Mouse (Mus musculus): ENCODE measurements around the gene F830045P16Rik.

The F830045P16Rik gene

DNA sequence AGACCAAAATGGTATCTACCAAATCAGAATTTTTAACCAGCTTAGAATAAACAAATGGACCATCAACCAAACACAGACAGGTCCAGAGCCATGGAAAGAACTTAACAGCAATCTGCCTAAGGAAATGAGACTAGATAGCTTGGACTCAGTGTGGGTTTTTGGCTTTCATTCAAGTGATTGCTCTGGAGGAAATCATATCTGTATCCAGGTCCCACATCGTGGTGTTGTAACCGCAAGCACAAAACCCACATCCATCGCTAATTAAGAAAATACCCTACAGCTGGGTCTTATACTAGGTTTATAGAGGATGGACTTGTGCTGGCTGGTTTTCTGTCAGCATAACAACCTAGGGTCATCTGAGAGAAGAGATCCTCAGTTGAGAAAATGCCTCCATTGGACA, 53.3 kb downstream of the F830045P16Rik start:
- no peak for DNase-seq (ENCODE audit: low spot score)

DNA sequence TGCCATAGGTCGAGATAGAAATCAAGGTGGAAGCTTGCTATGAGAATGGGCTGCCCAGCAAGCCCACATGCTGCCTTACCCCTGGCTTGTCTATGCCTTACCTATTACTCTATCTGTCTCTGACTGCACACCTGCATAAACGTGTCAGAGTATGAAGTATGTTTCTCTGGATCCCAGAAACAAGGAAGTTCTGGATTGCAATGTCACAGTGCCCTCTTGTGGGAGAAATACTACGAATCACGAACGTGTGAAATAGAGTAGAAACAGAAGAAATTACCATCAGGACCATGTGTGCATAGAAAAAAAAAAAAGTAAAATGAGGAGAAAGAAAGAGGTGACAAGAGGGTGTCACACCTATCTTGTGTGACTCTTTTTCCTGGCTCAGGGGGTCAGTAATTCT, 64.5 kb downstream of the F830045P16Rik start:
- DNase-seq (ENCODE audit: low spot score), result peak; percentile 12

DNA sequence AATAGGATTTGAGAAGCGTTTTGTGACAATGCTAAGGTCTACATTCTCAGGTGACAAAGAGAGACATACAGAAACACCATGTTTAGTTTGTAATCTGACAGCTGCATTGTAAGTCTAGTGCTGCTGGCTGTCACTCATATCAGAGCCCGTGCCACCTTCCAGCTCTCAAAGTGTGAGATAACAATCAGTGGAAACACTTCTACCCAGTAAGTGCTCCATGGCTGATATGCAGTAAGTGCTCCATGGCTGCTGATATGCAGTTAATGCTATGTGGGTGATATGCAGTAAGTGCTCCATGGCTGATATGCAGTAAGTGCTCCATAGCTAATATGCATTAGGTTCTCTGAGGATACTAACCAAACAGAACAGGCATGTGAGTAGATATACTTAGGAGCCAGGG, 65.6 kb downstream of the F830045P16Rik start:
- no peak for DNase-seq (ENCODE audit: low spot score)

DNA sequence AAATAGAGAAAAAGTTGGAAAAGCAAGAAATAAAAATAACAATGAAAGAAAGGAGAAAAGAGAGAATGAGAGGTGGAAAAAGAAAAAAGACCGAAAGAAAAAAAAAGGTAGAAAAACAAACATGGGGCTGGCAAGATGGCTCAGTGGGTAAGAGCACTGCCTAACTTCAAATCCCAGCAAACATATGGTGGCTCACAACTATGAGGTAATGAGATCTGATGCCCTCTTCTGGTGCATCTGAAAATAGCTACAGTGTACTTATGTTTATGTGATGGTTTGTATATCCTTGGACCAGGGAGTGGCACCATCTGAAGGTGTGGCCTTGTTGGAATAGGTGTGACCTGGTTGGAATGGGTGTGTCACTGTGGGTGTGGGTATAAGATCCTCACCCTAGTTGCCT, 97.6 kb downstream of the F830045P16Rik start:
- DNase-seq (ENCODE audit: low spot score), result peak; percentile 10

DNA sequence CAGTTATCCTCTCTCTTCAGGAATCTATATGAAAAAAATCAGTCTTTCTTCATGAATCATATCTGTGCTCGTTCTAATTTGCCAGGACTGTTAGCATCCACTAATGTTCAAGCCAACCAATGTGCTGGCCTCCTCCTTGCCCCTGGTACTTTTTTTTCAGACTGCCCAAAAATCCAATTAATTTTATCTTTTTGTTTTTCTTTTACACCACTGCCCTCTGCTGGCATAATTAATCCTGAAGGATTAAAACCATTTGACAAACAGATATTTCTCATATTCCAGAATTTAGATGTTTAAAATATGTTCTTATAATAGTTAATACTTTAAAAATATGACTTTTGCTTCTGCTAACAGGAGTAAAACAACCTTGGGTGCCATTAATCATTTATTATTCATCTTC, 101.2 kb downstream of the F830045P16Rik start:
- no peak for DNase-seq (ENCODE audit: low spot score)

DNA sequence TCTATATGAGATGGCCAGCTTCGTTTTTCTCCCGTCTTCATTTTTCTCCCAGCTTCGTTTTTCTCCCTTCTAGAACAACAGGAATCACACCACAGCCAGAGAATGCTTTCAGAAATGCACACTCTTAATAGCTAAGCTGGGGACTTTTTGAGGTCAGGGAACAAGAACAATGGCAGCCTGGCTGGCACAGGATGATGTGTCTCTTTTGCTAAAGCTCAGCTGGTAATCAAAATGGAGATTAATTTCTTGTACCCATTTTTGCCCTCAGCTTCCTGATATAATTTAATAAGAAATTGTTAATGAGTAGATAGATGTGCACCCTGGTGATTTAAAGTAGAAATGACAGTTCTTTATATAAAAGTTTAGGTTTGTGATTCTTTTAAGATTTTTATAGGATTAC, 112.7 kb downstream of the F830045P16Rik start:
- DNase-seq (ENCODE audit: low spot score), result no peak

DNA sequence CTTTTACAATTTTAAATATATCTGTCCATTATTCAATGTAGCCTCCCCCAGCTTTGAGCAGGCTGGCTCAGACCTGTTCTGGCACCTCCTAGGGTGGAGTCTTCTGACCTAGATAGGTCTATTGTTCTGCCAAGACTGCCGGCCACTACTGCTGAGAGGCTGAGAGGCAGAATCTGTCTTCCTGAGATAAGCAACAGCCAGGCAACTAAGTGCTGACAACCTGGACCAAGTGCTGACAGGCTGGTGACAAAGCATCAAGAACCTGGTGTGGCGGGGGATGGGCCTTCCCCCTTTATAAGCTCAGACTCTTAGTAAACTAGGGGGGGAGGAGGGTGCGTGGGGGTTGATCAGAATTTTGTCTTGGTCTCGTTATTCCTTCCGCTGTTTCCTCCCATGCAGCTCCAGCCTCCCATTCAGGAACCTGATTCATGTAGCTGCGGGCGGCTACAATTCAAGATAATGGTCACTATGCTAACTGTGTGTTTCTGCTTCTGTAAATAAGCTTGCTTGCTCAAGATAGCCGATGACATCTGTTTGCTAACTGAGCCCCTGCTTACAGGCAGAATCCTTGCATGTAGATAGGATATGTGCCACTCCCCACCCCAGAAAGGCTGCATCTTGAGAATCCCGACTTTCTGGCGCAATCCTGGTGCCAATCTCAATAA, 115.4 kb downstream of the F830045P16Rik start:
- no peak for DNase-seq (ENCODE audit: low spot score)

DNA sequence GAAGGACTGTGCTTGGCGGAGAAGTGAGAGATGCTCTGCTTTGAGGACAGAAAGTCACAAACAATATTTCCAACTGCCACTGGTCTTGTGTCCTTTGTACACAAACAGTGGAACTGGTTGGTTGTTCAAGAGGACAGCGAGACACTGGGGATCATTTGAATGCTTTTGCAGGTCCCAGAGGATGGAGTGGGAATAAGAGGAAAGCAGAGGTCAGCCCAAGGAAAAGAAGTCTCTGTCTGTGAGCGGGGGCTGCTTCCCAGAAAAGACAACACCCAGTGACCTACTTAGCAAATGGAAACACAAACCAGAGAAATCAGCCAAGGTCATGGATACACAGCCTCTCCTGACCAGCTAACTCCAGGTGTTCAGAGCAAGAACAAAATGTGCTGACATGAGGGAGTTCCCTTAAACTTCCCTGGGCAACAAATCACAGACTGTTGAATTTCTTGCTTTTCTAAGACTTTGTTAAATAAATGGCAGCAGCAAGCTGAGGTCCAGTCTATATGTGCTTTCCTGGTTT, 117.0 kb downstream of the F830045P16Rik start:
- no peak for DNase-seq (ENCODE audit: low spot score)

DNA sequence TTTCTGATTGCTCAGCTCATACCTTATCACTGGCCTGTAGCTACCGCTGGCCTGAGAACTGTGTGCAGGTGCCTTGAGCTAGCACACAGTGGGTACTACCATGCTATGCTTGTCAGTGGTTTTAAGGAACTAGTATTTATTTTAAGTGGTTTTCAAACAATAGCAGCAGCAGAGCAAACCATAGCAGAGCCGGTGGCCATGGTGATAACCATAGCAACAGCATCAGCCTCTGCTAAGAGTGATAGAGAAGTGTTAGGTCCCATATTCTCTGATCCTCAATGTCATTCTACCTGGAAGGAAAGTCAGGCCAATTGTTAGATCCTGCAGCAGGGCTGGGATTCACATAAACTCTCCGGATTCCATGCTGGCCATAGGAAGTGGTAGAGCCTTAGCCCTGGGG, 121.8 kb downstream of the F830045P16Rik start:
- DNase-seq (ENCODE audit: low spot score), result no peak

DNA sequence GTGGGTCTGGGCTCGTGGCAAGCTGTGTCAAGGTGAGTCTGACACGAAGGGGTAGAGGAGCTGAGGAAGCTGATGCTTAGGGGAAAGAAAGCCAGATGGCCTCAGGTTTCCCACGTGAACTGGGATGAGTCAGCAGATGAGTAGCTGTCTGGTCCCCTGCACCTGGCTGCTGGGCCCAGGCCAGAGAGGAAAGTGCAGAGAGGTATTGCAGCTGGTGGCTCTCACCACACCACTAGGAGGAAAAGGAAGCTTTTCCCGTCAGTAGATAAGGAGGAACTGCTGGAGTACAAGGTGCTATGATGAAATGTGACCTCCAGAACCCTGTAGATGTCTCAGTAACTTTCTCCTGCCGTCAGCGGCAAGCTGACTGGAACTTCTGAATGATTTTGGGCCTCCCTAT, 122.9 kb downstream of the F830045P16Rik start:
- no peak for DNase-seq (ENCODE audit: low spot score)

DNA sequence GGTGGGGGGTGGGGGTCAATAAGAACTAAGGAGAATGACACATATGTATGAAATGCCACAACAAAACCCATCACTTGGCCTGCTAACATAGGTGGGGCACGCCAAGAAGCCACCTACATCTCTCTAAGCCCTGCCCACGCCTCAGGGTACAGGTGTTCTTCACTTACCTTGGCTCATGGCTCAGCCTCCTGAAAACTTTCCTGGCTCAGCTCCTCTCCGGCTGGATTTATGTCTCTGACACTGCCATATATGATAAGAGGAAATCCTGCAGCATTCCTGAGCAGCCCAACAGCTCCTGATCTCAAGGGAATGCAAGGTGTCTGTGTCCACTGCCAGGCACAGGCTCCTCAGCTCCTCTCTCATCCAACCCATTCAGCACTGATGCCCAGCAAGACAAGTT, 124.8 kb downstream of the F830045P16Rik start:
- DNase-seq (ENCODE audit: low spot score), result no peak

DNA sequence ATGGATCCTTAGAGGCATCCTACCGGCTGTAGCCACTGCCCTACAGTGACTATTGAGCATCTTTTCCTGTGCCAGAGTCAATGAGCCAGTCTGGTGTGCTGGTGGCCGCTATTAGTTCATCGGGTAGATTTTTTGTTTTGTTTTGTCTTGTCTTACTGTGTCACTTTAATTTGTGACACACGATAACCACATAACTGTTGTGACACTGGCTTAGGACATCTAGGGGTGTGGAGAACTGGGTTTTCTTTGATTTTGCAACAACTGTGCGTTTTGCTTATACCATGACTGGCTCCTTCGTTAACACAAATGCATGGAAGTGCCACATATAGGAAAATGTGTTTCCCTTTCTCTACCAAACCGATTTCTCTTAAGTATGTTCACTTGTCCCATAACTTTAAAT, 126.1 kb downstream of the F830045P16Rik start:
- no peak for DNase-seq (ENCODE audit: low spot score)

DNA sequence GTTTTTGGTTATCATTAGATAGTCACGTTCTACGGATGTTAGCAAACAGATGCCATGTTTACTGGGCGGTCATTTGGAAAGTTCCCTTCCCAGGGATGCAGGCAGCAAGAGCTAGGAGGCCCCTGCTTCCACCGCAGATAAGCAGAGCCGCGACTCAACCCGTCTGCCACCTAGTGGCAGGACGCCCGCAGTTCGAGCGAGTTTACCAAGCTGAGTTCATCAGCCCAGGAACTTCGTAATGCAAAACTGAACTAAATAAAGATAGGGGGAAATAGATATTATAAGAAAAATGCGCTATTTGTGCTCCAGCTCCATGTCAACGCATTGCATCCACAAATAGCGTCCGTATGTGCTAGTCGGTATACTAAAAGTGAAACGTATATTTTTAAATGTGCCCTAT, 127.9 kb downstream of the F830045P16Rik start:
- DNase-seq (ENCODE audit: low spot score), result peak; percentile 47

Measured in c-Kit-positive CD71-positive TER-119-positive erythroid progenitor cells, embryonic 14.5 days (primary cell).